Mouse (Mus musculus) lung, embryonic 14.5 days (tissue): ENCODE results near the gene Ccer2. TPM values are rescaled to one million over a fixed set of nuclear protein-coding genes. Genes with fewer than 3 reads are reported as not detected.

Experiments used
- ATAC-seq: fragments of 200-750 bp; cut with Nextera tagmentation; 2 replicates; pipeline ENCODE4 v1.8.0; 2017; ENCODE audit warnings: mild to moderate bottlenecking, moderate TSS enrichment, moderate library complexity; ENCODE audit not compliant: insufficient read depth
- DNase-seq: peaks from one replicate; pipeline ENCODE4 v3.0.0-alpha.2; 2015
- H3K27ac ChIP-seq: fragments of 300-500 bp; sonication (generic); 2 replicates; pipeline ENCODE4 v1.5.1; 2014; ENCODE audit warnings: low read depth, mild to moderate bottlenecking, moderate library complexity
- H3K27me3 ChIP-seq: fragments of 300-500 bp; sonication (generic); 2 replicates; pipeline ENCODE4 v1.6.1; 2014; ENCODE audit warnings: low read length, control low read depth; ENCODE audit not compliant: insufficient read depth
- H3K36me3 ChIP-seq: fragments of 300-500 bp; sonication (generic); 2 replicates; pipeline ENCODE4 v1.6.1; 2014; ENCODE audit warnings: control low read depth; ENCODE audit not compliant: insufficient read depth
- H3K4me1 ChIP-seq: fragments of 300-500 bp; sonication (generic); 2 replicates; pipeline ENCODE4 v1.6.1; 2014; ENCODE audit warnings: antibody characterized with exemption, control low read depth; ENCODE audit not compliant: insufficient read depth
- H3K4me2 ChIP-seq: fragments of 300-500 bp; sonication (generic); 2 replicates; pipeline ENCODE4 v1.6.1; 2014; ENCODE audit warnings: mild to moderate bottlenecking
- H3K4me3 ChIP-seq: fragments of 300-500 bp; sonication (generic); 2 replicates; pipeline ENCODE4 v1.5.1; 2014; ENCODE audit warnings: low read depth, low read length
- H3K9ac ChIP-seq: fragments of 300-500 bp; sonication (generic); 2 replicates; pipeline ENCODE4 v1.6.1; 2014
- H3K9me3 ChIP-seq: fragments of 300-500 bp; sonication (generic); 2 replicates; pipeline ENCODE4 v1.6.1; 2016; ENCODE audit warnings: low read depth, low read length, control low read depth
- CTCF ChIP-seq: IDR thresholded peaks from 2 replicates; pipeline ENCODE4 v1.5.1; 2016; ENCODE audit warnings: antibody characterized with exemption, low read depth
- WGBS: fragments of 180-500 bp; shearing (Covaris S2); extraction: QIAGEN DNeasy Blood & Tissue Kit; methylation state at CpG from one replicate; pipeline ENCODE4 v1.1.7; 2014; 5-methylcytosine and 5-hydroxymethylcytosine counted together
- polyA plus RNA-seq: library from polyadenylated mRNA; unstranded; fragments of >200 nt; fragmentation: Nextera tagmentation; extraction: Ambion mirVana; gene quantifications from 2 replicates; pipeline ENCODE4 v1.2.1, GENCODE M21; 2014

Ccer2 gene
- polyA plus RNA-seq, 1 experiment from 2014 or later: not detected

GRCm38 (mm10) chr7:28719159-28719558 is 36.8 kb upstream of the Ccer2 start:
- no peak overlapping the region for H3K4me3 ChIP-seq
- TF ChIP-seq CTCF: no peak
- H3K4me1 ChIP-seq: peaks cover 3% of the 10 kb centered on the region; the same call in 1 of the 2 replicates
- ATAC-seq (no peak), DNase-seq (no peak)
- no peak overlapping the region for H3K4me2 ChIP-seq
- 45% methylated on average over 4 of the region's 4 CpGs for WGBS
- H3K9ac ChIP-seq: no peak overlapping the region
- H3K27ac ChIP-seq: no peak overlapping the region
- no peaks in the 10 kb centered on the region for H3K27me3 ChIP-seq
- no peaks in the 10 kb centered on the region for H3K9me3 ChIP-seq
- no peaks in the 10 kb centered on the region for H3K36me3 ChIP-seq

DNA sequence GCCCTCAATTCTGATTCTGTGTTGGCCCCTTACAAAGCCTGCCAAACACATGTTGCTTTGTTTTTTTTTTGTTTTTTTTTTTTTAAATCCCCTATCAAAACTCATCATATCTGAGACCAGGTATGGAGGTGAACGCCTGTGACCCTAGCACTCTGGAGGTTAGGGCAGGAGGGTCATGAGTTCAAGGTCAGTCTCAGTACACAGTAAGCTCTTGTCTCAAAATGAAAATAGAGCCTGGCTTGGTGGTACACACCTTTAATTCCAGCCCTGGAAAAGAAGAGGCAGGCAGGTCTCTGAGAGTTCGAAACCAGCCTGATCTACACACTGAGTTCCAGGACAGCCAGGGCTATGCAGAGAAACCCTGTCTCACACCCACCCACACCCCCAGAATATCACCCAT is 36.3 kb upstream of the Ccer2 start:
- no peak overlapping the region for H3K4me2 ChIP-seq
- H3K9me3 ChIP-seq: no peaks in the 10 kb centered on the region
- ATAC-seq (no peak), DNase-seq (no peak)
- H3K4me1 ChIP-seq: peaks cover 3% of the 10 kb centered on the region; the same call in 1 of the 2 replicates
- H3K27ac ChIP-seq: no peak overlapping the region
- H3K27me3 ChIP-seq: no peaks in the 10 kb centered on the region
- WGBS: 73% methylated on average over 2 of the region's 2 CpGs
- no peaks in the 10 kb centered on the region for H3K36me3 ChIP-seq
- no peak for TF ChIP-seq CTCF
- no peak overlapping the region for H3K9ac ChIP-seq
- no peak overlapping the region for H3K4me3 ChIP-seq

DNA sequence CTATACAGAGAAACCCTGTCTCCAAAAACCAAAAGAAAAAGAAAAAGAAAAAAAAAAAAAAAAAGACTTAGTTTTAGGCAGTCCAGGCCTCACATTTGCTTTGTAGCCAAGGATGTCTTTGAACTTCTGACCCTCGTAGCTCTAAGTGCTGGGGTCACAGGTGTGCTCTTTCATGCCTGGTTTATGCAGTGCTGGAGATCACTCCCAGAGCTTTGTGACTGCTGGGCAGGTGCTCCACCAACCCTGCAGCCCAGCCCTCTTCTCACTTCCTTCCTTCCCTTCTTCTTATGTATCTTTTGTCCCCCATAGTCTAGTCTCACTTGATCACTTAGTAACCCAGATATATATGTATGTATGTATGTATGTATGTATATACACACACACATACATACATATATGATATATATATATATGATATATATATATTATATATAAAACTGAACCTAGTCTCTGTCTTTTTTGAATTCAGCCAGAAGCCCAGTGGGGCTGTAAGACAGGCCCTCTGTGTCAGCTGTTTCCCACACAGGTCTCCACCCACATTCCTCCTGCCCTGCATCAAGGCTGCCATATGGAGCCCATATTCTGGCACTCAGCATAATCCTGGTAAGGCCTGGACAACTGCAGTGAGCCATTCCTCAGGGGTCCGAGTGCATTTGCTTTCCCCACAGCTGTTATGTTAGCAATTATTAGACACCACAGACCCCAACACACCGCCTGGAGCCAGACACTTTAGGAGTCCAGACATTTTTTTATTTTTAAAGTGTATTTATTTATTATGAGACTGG is 35.0 kb upstream of the Ccer2 start:
- peaks cover 2% of the 10 kb centered on the region; the same call in 1 of the 2 replicates for H3K36me3 ChIP-seq
- WGBS: 49% methylated on average over 3 of the region's 3 CpGs
- no peaks in the 10 kb centered on the region for H3K27me3 ChIP-seq
- no peak overlapping the region for H3K4me3 ChIP-seq
- ATAC-seq: peak; percentile 59
- no peaks in the 10 kb centered on the region for H3K9me3 ChIP-seq
- no peak overlapping the region for H3K4me2 ChIP-seq
- no peak for TF ChIP-seq CTCF
- H3K9ac ChIP-seq: no peak overlapping the region
- H3K27ac ChIP-seq: no peak overlapping the region
- 0 out of 2 replicates have a peak, but pooled peaks cover 3% of the 10 kb centered on the region for H3K4me1 ChIP-seq
- DNase-seq: peak; percentile 86

GRCm38 (mm10) chr7:28722079-28722478 is 33.9 kb upstream of the Ccer2 start:
- Histone ChIP-seq H3K9ac (no peak overlapping the region), H3K4me1 (no peaks in the 10 kb centered on the region), H3K27ac (no peak overlapping the region), H3K4me3 (no peak overlapping the region), H3K9me3 (no peaks in the 10 kb centered on the region), H3K36me3 (peaks cover 2% of the 10 kb centered on the region; the same call in 1 of the 2 replicates), H3K4me2 (no peak overlapping the region), H3K27me3 (no peaks in the 10 kb centered on the region)
- ATAC-seq (no peak), DNase-seq (no peak)
- TF ChIP-seq CTCF: peak; percentile 36
- WGBS: 93% methylated on average over 7 of the region's 7 CpGs

- Histone ChIP-seq H3K4me2 (no peak overlapping the region), H3K4me1 (no peaks in the 10 kb centered on the region), H3K36me3 (peaks cover 2% of the 10 kb centered on the region; the same call in 1 of the 2 replicates), H3K4me3 (no peak overlapping the region), H3K9me3 (no peaks in the 10 kb centered on the region), H3K9ac (no peak overlapping the region), H3K27me3 (no peaks in the 10 kb centered on the region), H3K27ac (no peak overlapping the region)
- TF ChIP-seq CTCF: no peak
- WGBS: 89% methylated on average over 2 of the region's 2 CpGs
- DNase-seq: no peak
- ATAC-seq: no peak
These were observed 31.4 kb upstream of the Ccer2 start for GRCm38 (mm10) chr7:28724613-28725012.

DNA sequence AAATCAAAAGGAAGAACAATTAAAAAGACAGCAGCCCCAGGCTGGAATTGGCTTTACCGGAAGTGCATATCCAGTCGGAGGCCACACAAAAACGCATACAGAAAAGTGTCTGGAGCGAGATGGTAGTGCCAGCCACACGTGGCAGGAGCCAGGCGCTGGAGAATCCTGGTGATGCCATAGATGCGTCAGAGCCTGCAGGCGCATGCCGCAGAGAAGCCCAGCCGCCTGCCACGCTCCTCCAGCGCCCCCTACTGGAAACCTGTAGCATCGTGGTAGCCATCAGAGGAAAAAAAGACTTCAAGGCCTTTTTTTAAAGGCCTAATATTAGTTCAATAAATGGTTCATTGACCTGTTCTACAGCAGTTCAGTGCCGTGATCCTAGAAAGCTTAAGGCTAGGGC is 29.4 kb upstream of the Ccer2 start:
- DNase-seq: peak; percentile 89
- Histone ChIP-seq H3K27ac (no peak overlapping the region), H3K9me3 (peaks cover 6% of the 10 kb centered on the region), H3K27me3 (no peaks in the 10 kb centered on the region), H3K4me3 (no peak overlapping the region), H3K9ac (no peak overlapping the region), H3K4me1 (no peaks in the 10 kb centered on the region), H3K36me3 (peaks cover 2% of the 10 kb centered on the region; the same call in 1 of the 2 replicates), H3K4me2 (0 out of 2 replicates have a peak overlapping the region, but pooled peaks have one; percentile 18)
- WGBS: 8% methylated on average over 14 of the region's 14 CpGs
- peak; percentile 75 for ATAC-seq
- peak; percentile 94 for TF ChIP-seq CTCF

GRCm38 (mm10) chr7:28727649-28728340 is 28.2 kb upstream of the Ccer2 start:
- WGBS: 57% methylated on average over 10 of the region's 10 CpGs
- ATAC-seq (no peak), DNase-seq (no peak)
- Histone ChIP-seq H3K4me3 (no peak overlapping the region), H3K27me3 (0 out of 2 replicates have a peak, but pooled peaks cover 3% of the 10 kb centered on the region), H3K9ac (no peak overlapping the region), H3K27ac (no peak overlapping the region), H3K4me1 (no peaks in the 10 kb centered on the region), H3K36me3 (peaks cover 2% of the 10 kb centered on the region; the same call in 1 of the 2 replicates), H3K4me2 (no peak overlapping the region), H3K9me3 (peaks cover 6% of the 10 kb centered on the region)
- peak; percentile 21; the same call in 1 of the 2 replicates for TF ChIP-seq CTCF
